22 mouse cellular contexts compared by ENCODE assay signal in the genomic region with DNA sequence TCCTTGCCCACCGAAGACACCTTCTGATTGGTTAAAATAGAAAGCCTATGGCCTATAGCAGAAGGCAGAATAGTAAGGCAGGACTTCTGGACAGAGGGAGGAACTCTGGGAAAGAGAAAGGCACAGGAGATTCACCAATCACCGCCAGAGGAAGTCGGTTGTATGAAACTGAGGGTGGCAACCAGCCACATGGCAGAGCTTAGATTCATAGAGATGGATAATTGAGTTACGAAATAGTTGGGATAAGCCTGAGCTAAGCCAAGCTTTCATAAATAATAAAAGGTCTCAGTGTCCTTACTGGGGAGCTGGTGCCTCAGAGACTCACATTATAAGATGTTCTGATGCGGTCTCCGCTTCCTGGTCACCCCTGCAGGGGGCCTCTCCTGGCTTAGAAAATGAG.
A peak's percentile ranks its signal among the peaks of the same experiment; 100 is the strongest.
DNase-seq lines count a peak whose midpoint lies in the region; ATAC-seq and TF ChIP-seq lines count a peak whose summit lies in the region.
"Had no signal": no experiment of that assay in that cellular context is flagged by ENCODE, and none has a peak within 500 bp of the region (broad histone marks: within the 10 kb centered on the region; RNA-seq: fewer than 3 reads in every experiment).

No protein-coding gene starts in this region.

- H3K27me3 ChIP-seq in lung, postnatal 0 days (replicated peaks; ENCODE audit: insufficient read depth, low read length): no peaks in the 10 kb centered on the region
- H3K27me3 ChIP-seq: forebrain, embryonic 12.5 days; heart, embryonic 15.5 days; hindbrain, embryonic 13.5 days; kidney, embryonic 15.5 days; limb, embryonic 13.5 days; midbrain, embryonic 13.5 days had no signal

- no peaks in the 10 kb centered on the region for H3K4me1 ChIP-seq in lung, postnatal 0 days (ENCODE audit: insufficient read depth, low read depth, low read length)
- H3K4me1 ChIP-seq: heart, embryonic 15.5 days; kidney, embryonic 15.5 days had no signal

- no peak overlapping the region for H3K9ac ChIP-seq in lung, postnatal 0 days (replicated peaks; ENCODE audit: low read depth)
- H3K9ac ChIP-seq: forebrain, embryonic 12.5 days; heart, embryonic 15.5 days; hindbrain, embryonic 13.5 days; kidney, embryonic 15.5 days; limb, embryonic 13.5 days; liver, embryonic 14.5 days; midbrain, embryonic 13.5 days had no signal

- no peak overlapping the region for H3K4me3 ChIP-seq in lung, postnatal 0 days (ENCODE audit: low read depth, low read length)
- H3K4me3 ChIP-seq: forebrain, embryonic 12.5 days; heart, embryonic 15.5 days; hindbrain, embryonic 13.5 days; kidney, embryonic 15.5 days; limb, embryonic 13.5 days; midbrain, embryonic 13.5 days had no signal

- no peaks in the 10 kb centered on the region for H3K9me3 ChIP-seq in lung, postnatal 0 days (ENCODE audit: low read length)
- H3K9me3 ChIP-seq: forebrain, embryonic 12.5 days; heart, embryonic 15.5 days; hindbrain, embryonic 13.5 days; kidney, embryonic 15.5 days; limb, embryonic 13.5 days; midbrain, embryonic 13.5 days had no signal

- H3K27ac ChIP-seq in lung, postnatal 0 days (ENCODE audit: low read length): no peak overlapping the region
- H3K27ac ChIP-seq: forebrain, embryonic 12.5 days; heart, embryonic 15.5 days; hindbrain, embryonic 13.5 days; kidney, embryonic 15.5 days; limb, embryonic 13.5 days; liver, embryonic 14.5 days; macrophage; midbrain, embryonic 13.5 days had no signal

- H3K36me3 ChIP-seq in lung, postnatal 0 days (ENCODE audit: insufficient read depth, low read length): no peaks in the 10 kb centered on the region
- H3K36me3 ChIP-seq: forebrain, embryonic 12.5 days; heart, embryonic 15.5 days; hindbrain, embryonic 13.5 days; kidney, embryonic 15.5 days; limb, embryonic 13.5 days; midbrain, embryonic 13.5 days had no signal

- no peak for ATAC-seq in lung, postnatal 0 days
- ATAC-seq: midbrain, embryonic 13.5 days had no signal

- WGBS in lung, postnatal 0 days: 80% methylated on average over 6 of the region's 6 CpGs

- no peak for TF ChIP-seq EP300 in lung, postnatal 0 days (IDR thresholded peaks at IDR 0.05)

- no peak overlapping the region for H3K4me2 ChIP-seq in lung, postnatal 0 days (replicated peaks; ENCODE audit: low read depth, low read length)
- H3K4me2 ChIP-seq: forebrain, embryonic 12.5 days; heart, embryonic 15.5 days; hindbrain, embryonic 13.5 days; kidney, embryonic 15.5 days; limb, embryonic 13.5 days; midbrain, embryonic 13.5 days had no signal

- peak; percentile 17 for DNase-seq in gastrocnemius, adult 18-20 months (ENCODE audit: low spot score)
- no peak for DNase-seq in gastrocnemius, postnatal 10 days
- DNase-seq in lung, postnatal 0 days (ENCODE audit: low spot score): peak; percentile 14
- DNase-seq in lung, postnatal 4 days: no peak
- peak; percentile 51 for DNase-seq in fat pad, adult 2 months (ENCODE audit: extremely low read depth, low read depth, low spot score)
- DNase-seq in skeletal muscle tissue, adult 2 months (ENCODE audit: low read depth, low spot score): peak; percentile 34
- no peak for DNase-seq in c-Kit-positive CD71-positive TER-119-positive erythroid progenitor cells, embryonic 14.5 days (ENCODE audit: low spot score)
- DNase-seq: cerebellum, adult 11-12 months; cerebellum, postnatal 10 days; kidney, adult 11 months; kidney, postnatal 36 days; layer of hippocampus, postnatal 36 days; thymus, adult 2 months; thymus, postnatal 4 days had no signal

- TF ChIP-seq CTCF in lung, postnatal 0 days (IDR thresholded peaks at IDR 0.05): no peak

Comparison
In these comparisons a context has a peak if more than half of its experiments do, and no peak if none do; other contexts are left out.
1. DNase-seq: peak in gastrocnemius, adult 18-20 months (single experiment), lung, postnatal 0 days (single experiment), fat pad, adult 2 months (single experiment) and skeletal muscle tissue, adult 2 months (single experiment); none in gastrocnemius, postnatal 10 days (single experiment), lung, postnatal 4 days (0 of 2) and c-Kit-positive CD71-positive TER-119-positive erythroid progenitor cells, embryonic 14.5 days (single experiment).